Mouse (Mus musculus) midbrain, embryonic 15.5 days (tissue): ENCODE measurements around the gene Col23a1. TPM values are rescaled to one million over a fixed set of nuclear protein-coding genes. Genes with fewer than 3 reads are reported as not detected.

ENCODE experiments used
- ATAC-seq: fragments of 200-750 bp; cut with Nextera tagmentation; replicated peaks from 2 replicates; pipeline ENCODE4 v1.8.0; 2017; ENCODE audit warnings: moderate TSS enrichment
- H3K27ac ChIP-seq: fragments of 300-500 bp; sonication (generic); 2 replicates; pipeline ENCODE4 v1.5.1; 2015; ENCODE audit warnings: mild to moderate bottlenecking, inconsistent platforms
- H3K27me3 ChIP-seq: fragments of 300-500 bp; sonication (generic); replicated peaks from 2 replicates; pipeline ENCODE4 v1.6.1; 2015; ENCODE audit warnings: inconsistent platforms
- H3K36me3 ChIP-seq: fragments of 300-500 bp; sonication (generic); replicated peaks from 2 replicates; pipeline ENCODE4 v1.6.1; 2015; ENCODE audit warnings: inconsistent platforms
- H3K4me1 ChIP-seq: fragments of 300-500 bp; sonication (generic); 2 replicates; pipeline ENCODE4 v1.6.1; 2015; ENCODE audit warnings: inconsistent platforms
- H3K4me2 ChIP-seq: fragments of 300-500 bp; sonication (generic); 2 replicates; pipeline ENCODE4 v1.6.1; 2015; ENCODE audit warnings: inconsistent platforms, mild to moderate bottlenecking, moderate library complexity
- H3K4me3 ChIP-seq: fragments of 300-500 bp; sonication (generic); 2 replicates; pipeline ENCODE4 v1.5.1; 2015; ENCODE audit warnings: mild to moderate bottlenecking, inconsistent platforms
- H3K9ac ChIP-seq: fragments of 300-500 bp; sonication (generic); 2 replicates; pipeline ENCODE4 v1.6.1; 2015; ENCODE audit warnings: mild to moderate bottlenecking, inconsistent platforms
- H3K9me3 ChIP-seq: fragments of 300-500 bp; sonication (generic); 2 replicates; pipeline ENCODE4 v1.6.1; 2016; ENCODE audit warnings: inconsistent platforms
- WGBS: fragments of 180-500 bp; shearing (Covaris S2); methylation state at CpG from one replicate; pipeline ENCODE4 v1.1.7; 2015; ENCODE audit warnings: mixed read lengths; 5-methylcytosine and 5-hydroxymethylcytosine counted together
- polyA plus RNA-seq: library from polyadenylated mRNA; unstranded; fragments of >200 nt; fragmentation: Nextera tagmentation; extraction: Ambion mirVana; gene quantifications from 2 replicates; pipeline ENCODE4 v1.2.1, GENCODE M21; 2015

Gene Col23a1
- polyA plus RNA-seq, 1 experiment from 2014 or later = 6.1 TPM

- 84% methylated on average over 5 of the region's 5 CpGs for WGBS
- no peaks in the 10 kb centered on the region for H3K36me3 ChIP-seq
Measured at GRCm38 (mm10) chr11:51364353-51364752, 74.6 kb downstream of the Col23a1 start.

DNA sequence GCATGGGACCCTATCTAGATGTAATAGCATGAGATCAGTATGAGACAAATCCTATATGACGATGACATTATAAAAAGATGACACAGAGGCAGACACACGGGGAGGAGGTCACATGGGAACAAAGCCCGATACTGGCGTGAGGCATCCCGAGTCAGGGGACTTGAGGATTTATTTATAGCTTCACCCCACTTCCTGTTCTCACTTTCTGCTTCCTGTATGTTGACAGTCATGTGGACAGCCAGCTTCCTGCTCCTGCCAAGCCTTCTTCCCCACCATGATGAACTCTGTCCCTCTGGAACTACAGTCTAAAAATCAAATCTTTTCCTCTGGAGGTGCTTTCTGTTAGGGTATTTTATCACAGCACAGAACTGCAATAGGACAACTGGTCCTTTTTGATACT is 77.6 kb downstream of the Col23a1 start:
- 90% methylated on average over 5 of the region's 5 CpGs for WGBS
- H3K9me3 ChIP-seq = no peaks in the 10 kb centered on the region

More at GRCm38 (mm10) chr11:51364353-51364752, 74.6 kb downstream of the Col23a1 start:
- Histone ChIP-seq H3K4me1 (no peaks in the 10 kb centered on the region), H3K4me3 (no peak overlapping the region), H3K9ac (no peak overlapping the region), H3K27ac (no peak overlapping the region), H3K27me3 (no peaks in the 10 kb centered on the region), H3K9me3 (no peaks in the 10 kb centered on the region), H3K4me2 (no peak overlapping the region)
- ATAC-seq = no peak

GRCm38 (mm10) chr11:51370273-51370672 is 80.6 kb downstream of the Col23a1 start:
- Histone ChIP-seq H3K4me2 (no peak overlapping the region), H3K36me3 (no peaks in the 10 kb centered on the region), H3K4me1 (no peaks in the 10 kb centered on the region), H3K4me3 (no peak overlapping the region), H3K9me3 (no peaks in the 10 kb centered on the region), H3K27me3 (no peaks in the 10 kb centered on the region), H3K9ac (no peak overlapping the region), H3K27ac (no peak overlapping the region)
- ATAC-seq = no peak
- WGBS = 72% methylated on average over 4 of the region's 4 CpGs

More for the DNA sequence above, 77.6 kb downstream of the Col23a1 start:
- no peak for ATAC-seq
- no peak overlapping the region for H3K27ac ChIP-seq
- no peaks in the 10 kb centered on the region for H3K4me1 ChIP-seq
- H3K27me3 ChIP-seq = no peaks in the 10 kb centered on the region
- no peak overlapping the region for H3K4me3 ChIP-seq
- no peak overlapping the region for H3K9ac ChIP-seq
- H3K4me2 ChIP-seq = no peak overlapping the region
- H3K36me3 ChIP-seq = no peaks in the 10 kb centered on the region

DNA sequence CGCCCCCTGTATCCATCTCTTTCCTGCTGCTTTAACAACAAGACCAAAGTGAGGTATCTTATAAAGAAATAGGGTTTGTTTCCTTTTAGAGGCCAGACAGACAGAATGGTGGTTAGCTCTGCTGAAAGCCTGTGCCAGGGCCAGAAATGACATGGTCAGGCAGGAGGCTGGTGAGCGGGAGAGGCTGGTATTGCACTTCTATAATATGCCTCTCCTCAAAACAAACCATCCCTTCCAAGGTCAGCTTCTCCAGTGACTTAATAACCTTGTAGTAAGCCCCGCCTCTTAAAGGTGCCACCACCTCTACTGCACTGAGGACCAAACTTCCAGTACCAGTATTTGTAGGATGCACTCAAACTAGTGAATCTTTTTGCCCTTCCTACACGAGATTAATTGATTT is 81.6 kb downstream of the Col23a1 start:
- ATAC-seq = no peak
- no peaks in the 10 kb centered on the region for H3K36me3 ChIP-seq
- no peaks in the 10 kb centered on the region for H3K9me3 ChIP-seq
- no peak overlapping the region for H3K4me2 ChIP-seq
- H3K27me3 ChIP-seq = no peaks in the 10 kb centered on the region
- no peak overlapping the region for H3K4me3 ChIP-seq
- no peak overlapping the region for H3K27ac ChIP-seq
- no peaks in the 10 kb centered on the region for H3K4me1 ChIP-seq
- H3K9ac ChIP-seq = no peak overlapping the region
- WGBS = 75% methylated on average over 4 of the region's 4 CpGs

DNA sequence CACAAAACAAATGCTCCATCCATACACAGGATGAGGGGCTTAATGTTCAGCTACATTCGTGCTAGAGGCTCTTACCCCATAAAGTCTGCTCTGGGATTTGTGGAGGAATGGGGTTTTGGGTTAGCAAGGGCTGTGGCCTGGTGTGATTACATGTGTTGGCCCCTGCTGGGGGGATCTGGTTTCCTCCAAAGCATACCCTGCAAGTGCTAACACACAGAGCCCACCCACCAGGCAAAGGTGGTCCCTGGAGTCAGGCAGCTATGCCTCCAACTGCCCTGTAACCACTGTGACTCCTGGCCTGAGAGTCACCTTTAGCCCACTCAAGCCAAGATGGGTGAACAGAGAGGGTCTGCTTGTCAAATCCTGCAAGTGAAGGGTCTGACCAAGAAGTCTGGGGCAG is 82.2 kb downstream of the Col23a1 start:
- WGBS = 73% methylated on average over 1 of the region's 1 CpGs
- Histone ChIP-seq H3K9me3 (no peaks in the 10 kb centered on the region), H3K27me3 (no peaks in the 10 kb centered on the region), H3K9ac (no peak overlapping the region), H3K4me3 (no peak overlapping the region), H3K4me1 (no peaks in the 10 kb centered on the region), H3K27ac (no peak overlapping the region), H3K36me3 (no peaks in the 10 kb centered on the region), H3K4me2 (no peak overlapping the region)
- no peak for ATAC-seq

- no peak overlapping the region for H3K9ac ChIP-seq
- H3K4me1 ChIP-seq = no peaks in the 10 kb centered on the region
- H3K4me3 ChIP-seq = no peak overlapping the region
- no peaks in the 10 kb centered on the region for H3K9me3 ChIP-seq
- H3K27ac ChIP-seq = no peak overlapping the region
- no peak for ATAC-seq
- H3K27me3 ChIP-seq = no peaks in the 10 kb centered on the region
- WGBS = 45% methylated on average over 5 of the region's 5 CpGs
- H3K36me3 ChIP-seq = no peaks in the 10 kb centered on the region
- no peak overlapping the region for H3K4me2 ChIP-seq
Measured at GRCm38 (mm10) chr11:51377199-51377598, 87.5 kb downstream of the Col23a1 start.

DNA sequence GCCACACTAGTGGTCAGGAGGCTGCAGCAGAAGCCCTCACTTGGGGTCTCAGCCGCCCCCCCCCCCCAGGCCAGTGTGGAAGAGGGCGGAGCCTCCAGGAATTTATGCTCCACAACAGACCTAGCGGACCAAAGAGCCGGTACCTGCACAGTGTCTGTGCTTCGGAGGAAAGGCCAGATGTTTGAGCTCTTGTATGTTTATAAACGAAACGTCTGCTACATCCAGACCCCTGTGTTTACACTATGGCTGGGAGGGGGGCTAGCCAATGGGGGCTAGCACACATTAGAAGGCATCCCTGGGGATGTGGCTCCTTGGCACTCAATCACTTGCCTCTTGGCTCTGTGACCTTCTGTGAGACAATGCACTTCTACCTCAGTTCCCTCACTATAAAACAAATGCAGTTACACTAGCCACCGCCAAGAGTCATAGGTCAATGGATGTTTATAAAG is 99.2 kb downstream of the Col23a1 start:
- H3K9ac ChIP-seq = no peak overlapping the region
- H3K4me2 ChIP-seq = no peak overlapping the region
- WGBS = 61% methylated on average over 8 of the region's 8 CpGs
- no peaks in the 10 kb centered on the region for H3K4me1 ChIP-seq
- no peaks in the 10 kb centered on the region for H3K36me3 ChIP-seq
- no peak for ATAC-seq
- no peaks in the 10 kb centered on the region for H3K27me3 ChIP-seq
- H3K4me3 ChIP-seq = no peak overlapping the region
- H3K27ac ChIP-seq = no peak overlapping the region
- no peaks in the 10 kb centered on the region for H3K9me3 ChIP-seq

DNA sequence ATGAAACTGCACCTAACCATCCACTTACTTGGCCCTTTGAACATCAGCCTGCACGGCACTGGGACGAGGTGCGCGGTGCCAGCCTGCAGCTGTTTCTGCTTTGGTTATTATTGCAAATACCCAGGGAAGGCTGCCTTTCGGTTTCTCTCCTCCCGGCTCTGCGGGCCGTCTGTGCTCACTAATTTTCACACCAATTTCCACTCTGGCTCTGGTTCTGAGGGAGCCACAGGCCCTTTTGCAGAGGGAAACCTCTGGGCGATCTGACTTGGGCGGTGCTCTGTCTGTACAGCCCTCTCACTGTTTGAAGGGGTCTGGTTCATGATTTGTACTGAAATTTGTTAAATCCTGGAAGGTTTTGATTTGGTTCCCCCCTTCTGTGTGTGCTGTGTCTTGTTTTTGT is 100.0 kb downstream of the Col23a1 start:
- H3K9me3 ChIP-seq = no peaks in the 10 kb centered on the region
- no peaks in the 10 kb centered on the region for H3K36me3 ChIP-seq
- no peaks in the 10 kb centered on the region for H3K27me3 ChIP-seq
- no peak overlapping the region for H3K27ac ChIP-seq
- 72% methylated on average over 10 of the region's 10 CpGs for WGBS
- no peak overlapping the region for H3K4me3 ChIP-seq
- no peak overlapping the region for H3K4me2 ChIP-seq
- no peaks in the 10 kb centered on the region for H3K4me1 ChIP-seq
- ATAC-seq = no peak
- no peak overlapping the region for H3K9ac ChIP-seq

DNA sequence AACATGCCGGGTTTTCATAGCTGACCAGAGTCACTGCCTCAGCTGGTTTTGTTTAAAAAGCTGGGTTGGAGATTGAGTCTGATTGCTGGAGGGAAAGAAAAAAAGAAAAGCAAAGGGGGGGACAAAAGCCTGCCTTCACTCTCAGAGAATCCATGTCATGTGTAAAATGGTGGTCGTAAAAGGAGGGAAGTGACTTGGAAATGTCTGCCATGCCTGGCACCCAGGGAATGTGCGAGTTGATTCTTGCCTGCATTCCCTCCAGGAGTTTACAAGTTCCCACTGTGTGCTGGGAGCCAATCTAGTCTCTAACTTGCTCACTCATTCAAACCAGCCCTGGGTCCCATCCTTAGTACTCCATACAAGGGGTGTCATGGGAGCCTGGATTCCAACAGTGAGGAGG is 100.8 kb downstream of the Col23a1 start:
- no peak overlapping the region for H3K4me3 ChIP-seq
- no peak overlapping the region for H3K9ac ChIP-seq
- no peaks in the 10 kb centered on the region for H3K36me3 ChIP-seq
- H3K27me3 ChIP-seq = no peaks in the 10 kb centered on the region
- no peaks in the 10 kb centered on the region for H3K9me3 ChIP-seq
- no peak overlapping the region for H3K4me2 ChIP-seq
- ATAC-seq = no peak
- no peak overlapping the region for H3K27ac ChIP-seq
- no peaks in the 10 kb centered on the region for H3K4me1 ChIP-seq
- WGBS = 76% methylated on average over 3 of the region's 3 CpGs

DNA sequence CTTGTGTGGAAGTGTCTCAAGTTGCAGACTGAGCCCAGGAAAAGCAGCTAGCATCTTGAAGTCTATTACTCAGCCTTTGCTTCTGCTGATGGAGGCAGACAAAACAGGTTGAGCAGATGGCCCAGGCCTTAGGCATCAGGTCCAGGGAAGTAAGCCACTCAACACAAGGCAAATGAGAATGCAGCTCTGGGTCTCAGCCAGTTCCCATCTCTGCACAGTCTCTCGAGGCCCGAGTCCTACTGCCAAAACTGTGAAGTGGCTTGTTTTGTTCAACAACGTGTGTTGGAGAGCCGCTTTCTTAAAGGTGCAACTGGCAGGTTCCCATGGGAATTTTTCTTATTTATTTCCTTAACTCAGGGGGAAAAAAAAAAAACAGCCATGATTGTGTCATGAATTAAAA is 101.8 kb downstream of the Col23a1 start:
- H3K4me3 ChIP-seq = no peak overlapping the region
- no peaks in the 10 kb centered on the region for H3K4me1 ChIP-seq
- no peak overlapping the region for H3K9ac ChIP-seq
- no peaks in the 10 kb centered on the region for H3K9me3 ChIP-seq
- no peak overlapping the region for H3K4me2 ChIP-seq
- H3K27me3 ChIP-seq = no peaks in the 10 kb centered on the region
- no peaks in the 10 kb centered on the region for H3K36me3 ChIP-seq
- H3K27ac ChIP-seq = no peak overlapping the region
- no peak for ATAC-seq
- WGBS = 69% methylated on average over 4 of the region's 4 CpGs

DNA sequence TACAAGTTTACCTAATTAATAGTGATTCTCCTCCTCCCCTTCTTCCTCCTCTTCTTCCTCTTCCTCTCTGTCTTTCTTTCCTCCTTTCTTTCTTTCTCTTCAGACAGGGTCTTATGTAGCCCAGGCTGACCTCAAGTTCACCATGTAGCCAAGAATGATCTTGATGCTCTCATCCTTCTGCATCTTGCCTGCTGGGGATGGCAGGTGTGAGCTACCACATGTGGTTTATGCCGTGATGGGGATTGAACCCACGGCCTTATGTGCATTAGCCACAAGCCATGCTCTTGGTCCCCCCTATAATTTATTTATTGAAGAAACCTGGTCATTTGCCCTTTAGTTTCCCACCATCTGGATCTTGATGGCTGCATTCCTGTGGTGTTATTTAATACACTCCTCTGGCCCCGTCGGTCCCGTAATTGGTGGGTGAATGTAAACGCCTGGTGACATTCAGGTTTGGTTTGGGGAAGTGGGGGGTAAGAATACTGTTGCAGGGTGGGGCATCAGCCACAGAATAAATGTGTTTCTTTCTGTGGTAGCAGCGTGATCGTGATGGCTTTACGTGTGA is 104.7 kb downstream of the Col23a1 start:
- H3K36me3 ChIP-seq = no peaks in the 10 kb centered on the region
- no peaks in the 10 kb centered on the region for H3K4me1 ChIP-seq
- no peak overlapping the region for H3K27ac ChIP-seq
- 89% methylated on average over 9 of the region's 9 CpGs for WGBS
- no peak overlapping the region for H3K4me2 ChIP-seq
- no peaks in the 10 kb centered on the region for H3K27me3 ChIP-seq
- H3K9me3 ChIP-seq = no peaks in the 10 kb centered on the region
- no peak overlapping the region for H3K4me3 ChIP-seq
- H3K9ac ChIP-seq = no peak overlapping the region
- no peak for ATAC-seq

DNA sequence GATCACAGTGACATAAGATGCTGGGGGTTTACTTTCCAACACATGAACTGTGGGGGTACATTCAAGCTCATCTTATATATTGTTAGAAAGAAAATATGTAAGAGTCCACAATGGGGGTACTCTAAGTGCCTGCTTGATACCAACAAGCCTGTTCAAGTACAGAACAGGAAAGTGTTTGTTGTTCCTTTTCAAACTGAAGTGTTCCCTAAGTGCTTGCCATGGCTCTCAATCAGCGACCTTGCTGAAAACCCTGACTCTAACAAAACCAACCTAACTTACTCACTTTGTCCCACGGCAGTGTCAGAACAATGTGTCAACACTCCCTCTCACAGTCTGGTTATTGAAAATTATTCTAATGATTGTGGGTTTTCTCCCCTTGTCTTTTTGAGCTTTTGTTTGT is 106.7 kb downstream of the Col23a1 start:
- Histone ChIP-seq H3K9ac (no peak overlapping the region), H3K27ac (no peak overlapping the region), H3K36me3 (no peaks in the 10 kb centered on the region), H3K9me3 (no peaks in the 10 kb centered on the region), H3K27me3 (no peaks in the 10 kb centered on the region), H3K4me3 (no peak overlapping the region), H3K4me1 (no peaks in the 10 kb centered on the region), H3K4me2 (no peak overlapping the region)
- 83% methylated on average over 2 of the region's 2 CpGs for WGBS
- no peak for ATAC-seq

GRCm38 (mm10) chr11:51398084-51398483 is 108.4 kb downstream of the Col23a1 start:
- no peaks in the 10 kb centered on the region for H3K4me1 ChIP-seq
- no peak for ATAC-seq
- no peak overlapping the region for H3K9ac ChIP-seq
- no peaks in the 10 kb centered on the region for H3K36me3 ChIP-seq
- H3K4me3 ChIP-seq = no peak overlapping the region
- no peaks in the 10 kb centered on the region for H3K27me3 ChIP-seq
- H3K27ac ChIP-seq = no peak overlapping the region
- 87% methylated on average over 5 of the region's 5 CpGs for WGBS
- no peaks in the 10 kb centered on the region for H3K9me3 ChIP-seq
- no peak overlapping the region for H3K4me2 ChIP-seq
